Mouse (Mus musculus): ENCODE results near the gene Klrb1b. TPM values are rescaled to one million over a fixed set of nuclear protein-coding genes. Genes with fewer than 3 reads are reported as not detected.

The Klrb1b gene
- polyA plus RNA-seq (2015; fragmentation: Nextera tagmentation; extraction: Ambion mirVana) = 0.08 TPM in 1 of 2 replicates, not detected in the other

DNA sequence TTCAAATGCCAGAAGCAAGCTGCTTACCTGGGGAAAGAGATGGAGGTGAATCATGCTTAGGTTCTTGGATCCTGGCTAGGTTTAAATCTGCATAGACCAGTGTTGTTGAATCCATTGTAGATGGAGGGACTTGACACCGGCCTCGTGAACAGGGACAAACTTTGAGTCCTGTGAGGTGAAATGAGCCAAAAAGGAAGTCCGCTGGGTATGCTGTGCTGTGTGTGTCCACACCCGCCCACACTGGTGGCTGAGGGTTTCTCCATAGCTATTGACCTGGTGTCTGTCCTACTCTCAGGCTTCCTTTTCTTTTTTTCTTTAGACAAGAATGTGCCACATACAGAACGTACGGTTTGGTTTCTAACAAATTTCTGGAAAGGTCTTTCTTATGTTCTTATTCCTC, at the start of gene Klrb1b, which contains the start of gene Gm44511:
TSS of gene Klrb1b (minus strand) at position 200 of the 400 bp plus-strand sequence.
TSS of gene Gm44511 (minus strand) at position 184 of the 400 bp plus-strand sequence.

DNA sequence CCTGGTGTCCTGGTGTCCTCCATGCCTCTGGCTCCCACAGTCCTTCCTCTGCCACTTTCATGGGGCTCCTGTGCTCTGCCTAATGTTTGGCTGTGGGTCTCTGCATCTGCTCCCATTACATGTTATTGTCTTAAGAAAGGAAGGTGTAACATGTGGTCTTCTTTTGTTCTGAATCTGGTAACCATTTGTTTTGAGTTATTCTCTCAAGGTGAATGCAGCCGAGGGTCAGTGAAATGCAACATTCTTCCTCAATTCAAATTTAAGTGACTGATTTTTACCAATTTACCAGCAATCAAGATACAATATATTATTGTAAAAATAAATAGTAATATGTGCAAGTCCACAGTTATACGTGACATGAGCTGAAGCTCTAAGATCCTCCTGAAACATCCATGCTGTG, 37.0 kb downstream of the Klrb1b start, which contains the start of gene Klrb1c:
TSS of gene Klrb1c (minus strand) at position 101 of the 400 bp plus-strand sequence.

Other genes with a start within 250 kb of the Klrb1b start
- gene A2ml1, start 244.7 kb downstream of the Klrb1b start, polyA plus RNA-seq (2015; fragmentation: Nextera tagmentation; extraction: Ambion mirVana) = not detected in 2 replicates
- gene Klrb1a, start 202.8 kb downstream of the Klrb1b start, polyA plus RNA-seq (2015; fragmentation: Nextera tagmentation; extraction: Ambion mirVana) = not detected in 2 replicates
- gene Clec2h, start 163.9 kb downstream of the Klrb1b start, polyA plus RNA-seq (2015; fragmentation: Nextera tagmentation; extraction: Ambion mirVana) = not detected in 2 replicates
- not detected in 2 replicates for gene Klrb1, start 103.3 kb downstream of the Klrb1b start, polyA plus RNA-seq (2015; fragmentation: Nextera tagmentation; extraction: Ambion mirVana)
- not detected in 2 replicates for gene Klrb1c, start 37.1 kb downstream of the Klrb1b start, polyA plus RNA-seq (2015; fragmentation: Nextera tagmentation; extraction: Ambion mirVana)
- gene Gm44511, start within 50 bp of the Klrb1b start, polyA plus RNA-seq (2015; fragmentation: Nextera tagmentation; extraction: Ambion mirVana) = not detected in 2 replicates
- gene Clec2i, start 61.3 kb upstream of the Klrb1b start, polyA plus RNA-seq (2015; fragmentation: Nextera tagmentation; extraction: Ambion mirVana) = 0.11 and 0.16 TPM in 2 replicates
- 0.13 TPM in 2 replicates for gene BC035044, start 64.8 kb upstream of the Klrb1b start, polyA plus RNA-seq (2015; fragmentation: Nextera tagmentation; extraction: Ambion mirVana)
- gene Clec2g, start 108.0 kb upstream of the Klrb1b start, polyA plus RNA-seq (2015; fragmentation: Nextera tagmentation; extraction: Ambion mirVana) = 0.16 and 0.26 TPM in 2 replicates
- gene Klrb1f, start 219.6 kb upstream of the Klrb1b start, polyA plus RNA-seq (2015; fragmentation: Nextera tagmentation; extraction: Ambion mirVana) = 0.18 TPM in 1 of 2 replicates, not detected in the other

Data from urinary bladder, postnatal 0 days (tissue).